16 mouse cellular contexts compared by ENCODE assay signal in genomic region chr6:92802421-92802820, GRCm38 (mm10). TPM values are rescaled to one million over a fixed set of nuclear protein-coding genes. Genes with fewer than 3 reads are reported as not detected.
"Had no signal": no experiment of that assay in that cellular context is flagged by ENCODE, and none has a peak within 500 bp of the region (broad histone marks: within the 10 kb centered on the region; RNA-seq: fewer than 3 reads in every experiment).

No protein-coding gene starts in this region.

- H3K9me3 ChIP-seq: kidney, embryonic 15.5 days; liver, embryonic 13.5 days; lung, embryonic 15.5 days; midbrain, embryonic 10.5 days; neural tube, embryonic 12.5 days had no signal

- H3K4me3 ChIP-seq: kidney, embryonic 15.5 days; left cerebral cortex, adult 2 months; liver, embryonic 13.5 days; lung, embryonic 15.5 days; megakaryocyte, embryonic 14.5 days; midbrain, embryonic 10.5 days; neural tube, embryonic 12.5 days had no signal

- H3K4me1 ChIP-seq: kidney, embryonic 15.5 days; liver, embryonic 13.5 days; megakaryocyte, embryonic 14.5 days; neural tube, embryonic 12.5 days had no signal

- H3K4me2 ChIP-seq: kidney, embryonic 15.5 days; liver, embryonic 13.5 days; lung, embryonic 15.5 days; neural tube, embryonic 12.5 days had no signal

- H3K27me3 ChIP-seq: kidney, embryonic 15.5 days; liver, embryonic 13.5 days; lung, embryonic 15.5 days; megakaryocyte, embryonic 14.5 days; neural tube, embryonic 12.5 days had no signal

- DNase-seq: kidney, adult 11 months; kidney, adult 8-10 months; layer of hippocampus, postnatal 36 days; liver, embryonic 13.5 days; thymus, postnatal 25 days had no signal

- H3K27ac ChIP-seq: left cerebral cortex, adult 2 months; liver, embryonic 13.5 days; lung, embryonic 15.5 days; midbrain, embryonic 10.5 days; neural tube, embryonic 12.5 days had no signal

- H3K36me3 ChIP-seq: liver, embryonic 13.5 days; neural tube, embryonic 12.5 days had no signal

- H3K9ac ChIP-seq: kidney, embryonic 15.5 days; liver, embryonic 13.5 days; lung, embryonic 15.5 days; neural tube, embryonic 12.5 days had no signal

RNA-seq across cellular contexts. Expression of gene A730049H05Rik, which starts 13.9 kb away (rescaled TPM):
- total RNA-seq: left cerebral cortex, postnatal 10 days; left cerebral cortex, postnatal 36 days; liver, adult 2 months had no signal
- polyA plus RNA-seq: liver, adult 2 months; liver, embryonic 16.5 days; neural tube, embryonic 12.5 days; small intestine, adult 2 months had no signal
